Mouse (Mus musculus) T-helper 2 cell (primary cell): ENCODE data around the gene Ano7.

Experiments
- in situ Hi-C: fragments of 300-600 bp; cut with MboI, MseI; formaldehyde crosslinking; loops from one replicate; pipeline ENCODE4 v1.15.1; 2025; ENCODE audit warnings: high pct_unique_total_duplicates

Ano7 gene

DNA sequence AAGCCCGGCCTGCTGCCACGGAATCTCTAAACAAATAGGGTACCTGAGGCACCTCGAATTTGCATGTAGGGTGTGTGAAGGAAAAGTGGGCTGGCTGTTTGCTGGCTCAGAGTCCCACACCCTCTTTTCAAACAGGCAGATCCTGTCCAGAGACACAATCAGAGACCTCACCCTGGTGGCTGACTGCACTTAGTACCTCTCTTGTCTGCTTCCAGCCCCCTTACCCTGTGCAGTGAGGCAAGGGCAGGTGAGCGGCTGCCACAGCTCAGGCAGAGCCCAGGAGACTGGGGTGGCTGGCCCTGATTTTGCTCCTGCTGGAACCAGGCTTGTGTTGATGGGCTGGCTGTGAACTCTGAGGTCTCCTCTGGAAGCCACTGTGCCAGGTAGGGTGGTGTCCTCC is at the start of gene Ano7:
Gene Ano7 (plus strand): TSS at position 266 of the 400 bp plus-strand sequence.
- in situ Hi-C loops = no loop called here

DNA sequence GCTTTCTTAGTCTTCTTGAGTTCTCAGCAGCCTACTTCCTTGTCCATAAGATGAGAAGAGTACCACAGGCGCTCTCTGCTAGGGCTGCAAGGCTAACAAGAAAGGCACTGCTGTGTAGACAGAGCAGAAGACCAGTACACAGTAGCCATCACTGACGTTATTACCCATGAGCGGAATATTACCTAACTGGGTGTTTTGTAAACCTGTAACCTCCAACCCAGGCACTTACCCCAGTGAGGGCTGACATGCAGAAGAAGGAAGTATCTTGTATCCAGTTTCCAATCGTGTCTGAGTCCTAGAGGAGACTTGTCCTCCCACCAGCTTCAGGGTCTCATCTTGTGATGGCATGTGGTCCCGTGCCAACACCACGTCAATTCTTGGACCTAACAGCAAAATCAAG is 49.8 kb upstream of the Ano7 start:
- in situ Hi-C loops = no loop called here

DNA sequence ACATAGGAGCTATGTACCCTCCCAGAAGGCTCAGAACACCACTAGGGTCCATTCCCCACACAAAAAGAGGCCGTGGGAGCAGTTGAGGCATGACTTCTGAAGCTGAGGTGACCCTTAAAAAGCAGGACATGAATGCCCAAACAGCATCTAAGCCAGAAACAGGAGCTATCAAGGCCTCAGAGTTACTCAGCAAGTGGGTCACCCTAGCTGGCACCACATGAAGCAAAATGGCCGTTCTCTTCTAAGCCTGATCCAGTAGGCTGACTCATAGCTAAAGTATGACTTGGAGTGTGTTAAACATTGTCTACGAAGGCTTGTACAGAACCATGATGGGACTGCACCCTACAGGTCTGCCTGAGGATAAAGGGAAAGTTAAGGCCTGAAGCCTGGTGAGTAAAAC is 47.3 kb upstream of the Ano7 start:
- in situ Hi-C loops = no loop called here

DNA sequence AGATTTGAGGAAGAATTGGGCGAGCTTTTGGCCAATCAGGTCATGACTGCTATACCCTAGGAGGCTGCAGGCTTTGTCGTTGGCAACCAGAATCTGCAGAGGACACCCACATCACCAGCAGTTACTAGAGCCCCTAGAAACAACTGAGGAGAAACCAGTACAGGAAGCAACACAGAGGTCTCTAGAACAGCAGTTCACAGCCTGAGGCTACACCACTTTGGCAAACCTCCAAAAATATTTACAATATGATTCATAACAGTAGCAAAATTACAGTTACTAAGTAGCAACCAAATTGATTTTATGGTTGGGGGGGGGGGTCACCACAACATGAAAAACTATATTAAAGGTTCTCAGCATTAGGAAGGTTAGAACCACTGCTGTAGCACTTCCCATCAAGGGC is 39.1 kb upstream of the Ano7 start:
- in situ Hi-C loops = no loop called here

DNA sequence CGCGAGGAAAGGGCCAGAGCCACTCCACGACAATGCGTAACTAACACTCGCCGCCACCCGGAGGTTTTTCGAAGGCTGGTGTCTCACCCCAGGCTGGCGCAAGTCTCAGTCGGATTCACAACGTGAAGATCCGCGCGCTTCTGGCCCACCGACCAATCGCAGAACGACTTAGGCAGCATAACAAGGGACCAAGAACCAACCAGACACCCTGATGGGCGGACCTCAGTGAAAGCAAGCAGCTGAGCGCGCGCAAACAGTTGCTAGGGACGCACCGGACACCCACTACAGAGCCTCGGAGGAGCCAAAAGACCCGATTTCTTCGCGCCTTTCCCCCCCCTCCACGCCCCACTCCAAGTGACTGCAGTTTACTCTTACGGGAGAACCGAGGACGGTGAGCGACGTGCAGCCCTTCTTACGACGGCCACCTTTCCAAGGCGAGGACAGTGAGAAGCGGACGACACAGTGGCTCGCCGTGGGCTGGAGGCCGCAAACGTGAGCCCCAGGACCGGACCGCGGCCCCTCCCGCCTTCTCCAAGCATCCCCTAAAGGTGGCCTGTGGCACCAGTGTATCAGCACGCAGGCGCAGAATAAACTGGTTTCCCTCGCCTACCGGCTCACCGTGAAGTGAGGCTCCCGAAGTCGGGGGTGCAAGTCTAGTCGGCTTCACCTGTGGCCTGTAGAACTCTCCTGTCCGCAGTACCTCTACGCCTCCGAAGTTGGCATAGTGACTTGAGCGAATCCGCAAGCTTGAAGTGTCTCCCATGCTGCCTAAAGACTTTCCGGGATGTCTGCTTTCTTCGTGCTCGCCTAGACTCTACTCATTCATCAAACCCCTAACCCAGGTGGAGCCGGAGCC is 30.9 kb upstream of the Ano7 start, which contains the start of the genes Ppp1r7 and Pask:
Gene Ppp1r7 (plus strand): TSS at position 207 of the 856 bp plus-strand sequence.
Gene Pask (minus strand): TSS at position 835 of the 856 bp plus-strand sequence.
- in situ Hi-C loops = no loop called here

DNA sequence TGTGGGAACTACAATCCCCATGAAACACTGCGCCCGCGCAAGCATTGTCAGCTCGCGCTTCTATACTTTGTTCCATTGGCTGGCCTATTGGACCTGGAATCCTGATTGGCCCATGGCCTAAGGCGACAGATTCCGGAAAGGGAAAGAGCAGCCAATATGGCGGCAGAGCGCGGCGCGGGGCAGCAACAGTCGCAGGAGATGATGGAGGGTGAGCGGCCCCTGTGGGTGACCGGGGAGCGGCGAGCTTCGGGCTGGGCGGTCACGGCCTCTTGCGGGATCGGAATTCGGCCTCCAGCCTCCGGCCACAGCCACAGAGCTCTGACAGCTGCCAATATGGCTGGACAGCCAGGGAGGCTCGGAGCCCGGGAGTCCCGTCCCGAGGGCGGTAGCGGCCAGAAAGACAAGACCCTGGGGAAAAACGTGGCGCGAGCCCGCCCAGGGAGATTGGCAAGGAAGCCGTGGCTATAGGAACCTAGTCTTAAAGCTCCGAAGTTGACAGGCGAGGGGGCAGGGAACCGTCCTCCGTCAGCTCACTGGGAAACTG is 30.2 kb upstream of the Ano7 start:
- in situ Hi-C loops = no loop called here

DNA sequence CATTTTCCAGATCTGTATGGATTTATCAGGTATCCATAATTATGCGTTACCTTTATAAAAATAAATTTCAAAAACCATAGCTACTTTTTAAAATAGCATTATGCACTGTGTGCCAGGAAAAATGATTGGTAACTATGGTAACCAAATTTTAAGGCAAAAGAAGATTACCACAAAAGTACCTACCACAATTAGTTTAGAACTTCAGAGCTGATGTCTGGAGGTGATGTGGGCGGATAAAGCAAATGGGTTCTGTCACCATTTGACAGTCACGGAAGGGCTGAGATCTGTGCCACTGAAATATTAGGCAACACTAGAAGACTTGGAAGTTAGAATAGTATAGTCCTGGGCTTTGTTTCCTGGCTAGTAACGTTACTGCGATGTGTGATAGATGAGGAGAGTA is 26.6 kb upstream of the Ano7 start:
- in situ Hi-C loops = no loop called here

DNA sequence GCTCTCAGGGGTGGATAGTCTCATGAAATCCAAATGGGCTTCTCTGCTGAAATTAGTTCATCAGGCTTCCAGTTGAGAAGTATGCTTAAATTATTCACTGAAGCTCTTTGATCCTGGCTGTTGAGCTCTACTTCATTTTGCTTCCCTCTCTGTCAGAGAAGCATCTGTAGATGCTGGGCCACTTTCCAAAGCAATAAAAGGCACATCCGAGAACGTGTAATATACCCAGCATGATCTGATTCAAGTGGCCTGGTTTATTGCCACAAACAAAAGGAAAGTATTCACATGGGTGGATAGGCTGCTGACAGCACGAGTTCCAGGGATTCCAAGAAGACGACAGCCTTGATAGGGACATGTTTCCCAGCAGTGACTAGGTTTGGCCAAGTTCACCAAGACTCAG is 24.0 kb upstream of the Ano7 start:
- in situ Hi-C loops = loop anchor here (5.0 kb wide), 1 partner anchor 63 kb away; no protein-coding TSS in a partner anchor

DNA sequence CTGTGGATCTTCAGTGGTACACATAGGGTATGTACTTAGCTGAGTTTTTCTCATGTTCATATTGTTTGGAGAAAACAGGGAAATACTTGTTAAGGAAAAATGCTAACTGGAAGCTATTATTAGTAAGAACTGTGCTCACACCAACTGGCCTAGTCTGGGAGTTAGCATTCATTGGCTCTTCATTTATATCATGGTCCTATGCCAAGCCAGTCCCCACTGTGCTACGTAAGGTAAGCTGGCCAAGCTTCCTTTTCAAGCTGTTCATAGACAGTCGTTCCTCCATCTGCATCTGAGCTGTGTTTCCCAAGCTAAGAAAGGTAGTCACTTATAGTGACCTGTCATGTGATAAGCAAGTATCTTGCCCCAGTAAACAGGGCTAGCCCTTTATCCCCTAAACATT is 21.0 kb upstream of the Ano7 start:
- in situ Hi-C loops = loop anchor here (5.0 kb wide), 1 partner anchor 60 kb away; no protein-coding TSS in a partner anchor

DNA sequence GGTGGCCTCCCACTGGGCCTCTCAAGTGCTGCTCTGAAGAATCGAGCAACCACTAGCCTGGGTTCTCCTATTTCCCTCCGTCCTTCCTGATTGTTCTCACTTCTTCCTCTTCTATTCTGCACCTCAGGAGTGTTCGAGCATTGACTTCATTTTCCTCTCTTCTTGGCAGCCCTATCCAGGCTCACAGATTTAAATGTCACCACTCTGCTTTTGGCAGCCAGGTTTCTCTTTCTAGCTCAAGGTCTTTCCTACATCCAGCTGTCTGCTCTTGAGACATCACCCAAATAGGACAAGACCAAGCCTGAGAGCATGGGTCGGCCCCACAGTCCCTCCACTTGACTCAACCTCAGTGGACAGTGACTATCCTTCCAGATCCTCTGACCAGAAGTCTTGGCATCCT is 11.1 kb upstream of the Ano7 start:
- in situ Hi-C loops = no loop called here

DNA sequence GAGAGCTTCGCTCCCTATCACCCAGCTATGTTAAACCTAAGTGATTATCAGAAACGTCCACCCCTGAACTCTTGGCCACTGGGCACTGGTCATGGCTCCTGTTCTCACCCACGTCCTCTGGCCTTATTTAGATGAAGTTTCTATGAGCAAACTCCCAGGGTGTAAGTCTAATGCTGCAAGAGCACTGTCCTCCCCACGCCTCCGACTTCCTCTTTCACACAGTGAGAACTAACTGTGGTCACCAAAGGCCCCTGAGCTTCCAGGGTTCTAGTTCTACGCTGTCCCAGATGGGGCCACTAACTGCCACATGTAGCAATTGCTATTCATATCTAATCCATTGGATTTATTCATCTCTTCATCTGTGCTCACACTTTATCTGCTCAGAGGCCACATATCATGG is 8.1 kb upstream of the Ano7 start:
- in situ Hi-C loops = no loop called here

DNA sequence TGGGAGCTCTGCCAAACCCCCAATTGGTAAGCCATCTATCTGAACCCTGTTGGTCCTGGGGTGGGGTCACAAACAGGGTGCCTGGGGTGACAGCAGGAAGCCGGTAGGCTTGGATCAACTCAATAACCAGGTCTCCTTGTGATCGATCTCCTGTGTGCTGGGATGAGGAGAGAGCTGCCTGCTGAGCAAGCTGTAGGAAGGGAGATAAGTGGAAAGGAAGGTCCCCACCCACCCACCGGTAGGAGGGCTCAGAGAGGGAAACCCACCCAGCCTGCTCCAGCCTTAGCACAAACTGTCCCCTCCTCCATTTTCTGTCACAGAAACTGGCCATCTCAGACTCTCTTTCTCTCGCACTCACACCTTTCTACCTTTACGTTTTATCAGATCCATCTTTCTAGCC is 3.6 kb downstream of the Ano7 start:
- in situ Hi-C loops = no loop called here

DNA sequence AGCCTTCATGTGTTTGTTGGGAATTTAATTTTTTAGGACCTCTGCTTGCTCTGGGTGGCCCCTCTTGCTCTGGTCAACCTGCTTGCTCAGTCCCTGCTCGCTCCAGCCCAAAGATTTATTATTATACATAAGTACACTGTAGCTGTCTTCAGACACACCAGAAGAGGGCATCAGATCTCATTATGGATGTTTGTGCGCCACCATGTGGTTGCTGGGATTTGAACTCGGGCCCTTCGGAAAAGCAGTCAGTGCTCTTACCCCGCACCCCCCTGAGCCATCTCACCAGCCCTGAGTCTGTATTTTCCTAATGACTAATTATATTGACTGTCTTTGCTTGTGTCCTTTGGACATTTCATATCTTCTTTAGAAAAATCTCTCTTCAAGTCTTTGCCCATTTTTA is 5.4 kb downstream of the Ano7 start:
- in situ Hi-C loops = no loop called here

DNA sequence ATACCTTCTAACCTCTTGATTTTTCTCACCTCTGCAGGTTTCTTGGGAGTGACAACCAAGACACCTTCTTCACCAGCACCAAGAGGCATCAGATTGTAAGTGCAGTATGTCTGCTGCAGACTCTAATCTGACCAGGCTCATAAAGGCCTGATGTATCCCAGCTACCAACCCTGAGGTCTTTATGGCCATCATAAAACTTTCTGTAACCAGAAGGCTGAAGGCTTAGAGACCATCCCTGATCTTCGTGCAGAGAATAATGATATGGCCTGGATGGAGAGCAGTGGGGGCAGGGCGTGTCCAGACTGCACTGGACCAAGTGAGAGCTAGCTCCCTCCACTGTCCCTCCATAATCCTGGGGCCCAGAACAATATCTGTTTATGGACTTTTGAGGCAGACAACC is 13.5 kb downstream of the Ano7 start:
- in situ Hi-C loops = no loop called here

DNA sequence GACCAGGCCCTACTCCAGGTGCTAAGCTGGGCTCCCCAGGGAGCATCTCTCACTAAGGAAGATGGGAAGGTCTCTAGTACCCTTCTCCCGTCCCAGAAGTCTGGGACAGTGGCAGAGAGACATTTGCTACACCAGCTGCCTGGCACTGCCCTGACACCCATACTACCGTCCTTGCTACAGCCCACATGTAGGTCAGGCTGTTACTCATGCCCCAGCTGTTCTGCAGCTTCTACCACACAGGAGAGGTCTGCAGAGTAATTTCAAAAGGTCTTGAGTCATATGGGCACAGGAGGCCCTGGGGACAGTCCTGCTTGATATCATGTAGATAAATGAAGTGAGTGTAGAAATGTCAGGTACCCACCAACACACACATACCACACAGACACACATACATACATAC is 15.2 kb downstream of the Ano7 start:
- in situ Hi-C loops = no loop called here

DNA sequence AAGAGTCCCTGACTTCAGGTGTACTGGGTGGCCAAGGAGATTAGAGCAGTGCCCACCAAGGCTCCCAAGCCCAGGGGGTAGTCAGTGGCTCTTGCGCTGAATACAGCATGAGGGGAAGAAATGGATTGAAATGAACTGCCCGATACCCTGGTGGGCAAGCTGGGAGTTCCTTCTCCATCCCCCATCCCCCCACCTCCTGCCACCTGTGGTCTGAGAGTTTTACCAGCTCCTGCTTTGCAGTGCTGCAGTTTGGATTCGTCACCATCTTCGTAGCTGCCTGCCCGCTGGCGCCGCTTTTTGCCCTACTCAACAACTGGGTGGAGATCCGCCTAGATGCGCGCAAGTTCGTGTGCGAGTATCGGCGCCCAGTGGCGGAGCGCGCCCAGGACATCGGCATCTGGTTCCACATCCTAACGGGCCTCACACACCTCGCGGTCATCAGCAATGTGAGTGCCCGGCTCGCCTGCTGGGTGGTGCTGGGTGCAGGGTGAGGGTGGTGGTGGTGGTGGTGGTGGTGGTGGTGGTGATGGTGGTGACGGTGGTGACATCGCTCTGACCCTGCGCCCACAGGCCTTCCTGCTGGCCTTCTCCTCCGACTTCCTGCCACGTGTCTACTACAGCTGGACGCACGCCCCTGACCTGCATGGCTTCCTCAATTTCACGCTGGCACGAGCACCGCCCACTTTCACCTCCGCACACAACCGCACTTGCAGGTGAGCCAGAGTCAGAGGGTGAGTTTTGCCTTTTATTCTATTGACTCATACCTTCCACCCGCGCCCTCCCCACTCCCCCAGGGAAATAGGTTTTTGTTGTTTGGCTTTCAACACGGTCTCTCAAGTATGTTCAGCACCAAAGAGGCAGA is 27.7 kb downstream of the Ano7 start:
- in situ Hi-C loops = no loop called here

DNA sequence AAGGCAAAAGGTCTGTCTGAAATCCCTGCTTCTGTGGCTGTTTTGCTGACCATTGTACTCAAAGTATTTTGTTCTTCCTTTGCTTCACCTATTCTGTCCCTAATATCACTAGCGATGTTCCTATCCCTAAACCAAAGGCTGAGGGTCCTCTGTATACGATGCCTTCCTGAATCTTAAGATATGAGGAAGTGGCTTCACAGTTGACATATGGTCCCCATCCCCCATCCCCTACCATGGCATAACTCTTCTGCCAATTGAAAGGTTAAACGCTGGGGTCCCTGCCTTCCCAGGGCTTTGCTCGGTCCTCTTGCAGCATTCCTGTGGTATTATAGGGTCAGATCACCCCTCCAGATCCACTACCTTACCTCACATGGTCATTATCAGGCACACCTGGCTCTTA is 29.7 kb downstream of the Ano7 start:
- in situ Hi-C loops = no loop called here

DNA sequence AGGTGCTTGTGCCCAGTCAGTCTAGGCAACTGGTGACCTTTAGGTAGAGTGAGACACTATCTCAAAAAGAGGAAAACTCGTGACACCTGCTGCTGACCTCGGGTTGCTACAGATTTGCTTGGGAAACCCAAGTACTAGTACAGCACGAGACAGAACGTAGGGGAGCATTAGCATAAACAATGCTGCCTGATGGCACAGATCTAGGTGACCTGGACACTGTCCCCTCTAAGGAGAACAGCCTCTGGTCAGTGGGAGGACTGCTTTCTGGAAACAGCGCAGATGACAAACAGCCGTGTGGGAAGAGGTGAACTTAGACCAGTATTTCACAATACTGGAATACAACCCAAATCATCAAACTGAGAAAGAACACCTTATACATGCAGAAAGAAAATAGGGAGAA is 58.4 kb downstream of the Ano7 start:
- in situ Hi-C loops = no loop called here

DNA sequence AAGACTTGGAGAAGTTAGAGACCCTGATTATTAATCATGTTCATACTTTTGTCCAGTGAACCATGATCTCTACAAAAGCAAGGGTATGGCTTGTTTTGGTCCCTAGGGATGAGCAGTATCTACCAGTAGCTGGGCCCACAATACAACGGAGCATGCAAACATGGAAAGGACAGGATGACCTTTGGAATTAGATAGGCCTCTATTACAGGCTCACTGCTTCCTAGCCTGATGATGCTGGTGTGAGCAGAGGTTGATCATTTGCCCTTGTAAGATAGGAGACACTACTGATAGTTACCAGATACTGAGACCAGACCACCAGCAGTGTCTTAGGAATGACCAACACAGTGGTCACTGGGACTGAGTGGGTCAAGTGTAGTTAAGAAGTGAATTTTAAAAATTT is 65.6 kb downstream of the Ano7 start:
- in situ Hi-C loops = no loop called here

DNA sequence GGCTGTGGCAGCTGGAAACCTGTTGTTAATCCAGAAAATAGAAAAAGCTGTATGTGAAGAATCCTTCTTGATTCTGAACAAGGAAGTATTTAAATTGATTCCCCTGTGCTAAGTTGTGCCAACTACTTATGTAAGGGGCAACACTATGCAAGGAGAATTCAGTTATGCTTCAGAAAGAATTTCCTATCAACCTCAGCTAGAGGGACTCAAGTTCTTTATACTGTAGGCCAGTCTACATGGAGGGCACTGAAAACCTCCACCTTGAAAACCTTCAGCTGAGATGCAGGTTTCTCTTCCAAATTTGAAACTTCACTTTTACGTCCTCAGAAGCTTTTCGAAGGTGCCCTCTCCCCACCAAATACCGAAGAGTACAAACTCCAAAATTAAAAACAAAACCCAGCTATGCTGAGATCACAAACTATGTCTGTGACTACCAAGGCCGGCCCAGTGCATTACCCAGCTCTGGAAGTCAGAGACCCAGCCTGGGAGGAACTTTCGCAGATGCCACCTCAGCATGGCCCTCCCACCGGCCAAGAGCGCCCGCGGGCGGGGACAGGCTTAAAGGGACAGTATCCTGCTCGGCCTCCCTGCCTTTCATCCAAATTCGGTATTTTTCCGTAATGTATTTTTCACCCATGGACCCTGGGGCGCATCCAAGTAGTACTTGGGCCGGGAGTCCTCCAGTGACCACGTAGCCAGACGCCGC is 70.8 kb downstream of the Ano7 start:
- in situ Hi-C loops = no loop called here

DNA sequence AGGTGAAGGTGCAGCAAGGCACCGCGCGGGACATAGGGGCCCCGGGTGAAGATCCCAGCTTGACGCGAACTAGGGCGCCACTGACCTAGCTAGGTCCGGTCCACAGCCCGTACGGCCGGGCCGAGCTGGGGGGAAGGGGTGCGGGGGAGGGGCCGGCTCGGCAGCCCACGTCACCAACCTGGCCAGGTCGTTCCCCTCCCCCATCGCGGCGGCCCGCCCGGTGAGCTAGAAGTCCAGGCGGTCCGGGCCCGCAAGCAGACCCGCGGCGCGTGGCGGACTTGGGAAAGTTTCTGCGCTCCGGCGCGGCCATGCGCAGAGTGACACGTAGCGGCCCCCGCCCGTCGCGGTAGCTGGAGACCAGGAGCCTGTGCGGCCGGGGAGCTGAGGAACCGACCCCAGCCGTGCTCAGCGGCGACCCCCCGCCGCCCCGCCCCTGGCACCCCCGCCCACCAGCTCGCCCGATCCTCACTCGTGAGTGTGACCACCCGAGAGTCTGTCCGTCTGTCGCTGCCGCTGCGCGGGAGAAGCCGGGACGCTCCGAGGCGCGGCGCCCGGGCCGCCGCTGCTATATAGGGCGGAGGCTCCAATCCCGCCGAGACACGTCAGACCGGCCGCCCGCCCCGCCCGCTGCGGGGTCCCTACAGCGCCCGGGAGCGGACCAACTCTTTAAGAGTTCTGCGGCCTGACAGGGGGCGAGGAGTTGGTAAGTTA is 71.5 kb downstream of the Ano7 start:
- in situ Hi-C loops = no loop called here
